Mouse (Mus musculus): ENCODE measurements at regions not wholly inside any gene's neighbourhood (a gene's known extent, or its start where the extent isn't known, plus 50 kb on each side); places are given as distances from the start of the nearest gene placed in this dataset.

- Histone ChIP-seq H3K4me2 (replicated peaks; ENCODE audit: low read depth, low read length) (no peak overlapping the region), H3K27ac (ENCODE audit: low read depth, low read length) (peak overlapping the region; percentile 48; the same call in 1 of the 2 replicates), H3K4me3 (ENCODE audit: low read length) (no peak overlapping the region), H3K9ac (ENCODE audit: low read depth, low read length) (no peak overlapping the region), H3K9me3 (ENCODE audit: control insufficient read depth, low read length) (no peaks in the 10 kb centered on the region), H3K4me1 (ENCODE audit: control insufficient read depth, insufficient read depth, low read length) (no peaks in the 10 kb centered on the region), H3K27me3 (ENCODE audit: control insufficient read depth, insufficient read depth, low read length) (no peaks in the 10 kb centered on the region), H3K36me3 (ENCODE audit: control insufficient read depth, insufficient read depth, low read length) (no peaks in the 10 kb centered on the region)
- WGBS = 57% methylated on average over 4 of the region's 4 CpGs
- ATAC-seq (ENCODE audit: low FRiP score, low TSS enrichment) = peak; percentile 60; the same call in 1 of the 2 replicates
These were observed 430.2 kb downstream of the Atp23 start for GRCm38 (mm10) chr10:126470838-126471491.

- H3K4me2 ChIP-seq (replicated peaks; ENCODE audit: low read depth, low read length) = no peak overlapping the region
- no peak overlapping the region for H3K4me3 ChIP-seq (ENCODE audit: low read length)
- H3K27ac ChIP-seq (ENCODE audit: low read depth, low read length) = no peak overlapping the region
- ATAC-seq (ENCODE audit: low FRiP score, low TSS enrichment) = no peak
- H3K9ac ChIP-seq (ENCODE audit: low read depth, low read length) = no peak overlapping the region
- no peaks in the 10 kb centered on the region for H3K27me3 ChIP-seq (ENCODE audit: control insufficient read depth, insufficient read depth, low read length)
- H3K36me3 ChIP-seq (ENCODE audit: control insufficient read depth, insufficient read depth, low read length) = no peaks in the 10 kb centered on the region
- H3K4me1 ChIP-seq (ENCODE audit: control insufficient read depth, insufficient read depth, low read length) = no peaks in the 10 kb centered on the region
- 68% methylated on average over 1 of the region's 1 CpGs for WGBS
- H3K9me3 ChIP-seq (ENCODE audit: control insufficient read depth, low read length) = 0 out of 2 replicates have a peak, but pooled peaks cover 2% of the 10 kb centered on the region
These were observed 438.4 kb downstream of the Atp23 start for GRCm38 (mm10) chr10:126462770-126463169.

GRCm38 (mm10) chr10:126458523-126458922, 442.6 kb downstream of the Atp23 start:
- WGBS = 86% methylated on average over 5 of the region's 5 CpGs
- no peak overlapping the region for H3K27ac ChIP-seq (ENCODE audit: low read depth, low read length)
- H3K36me3 ChIP-seq (ENCODE audit: control insufficient read depth, insufficient read depth, low read length) = no peaks in the 10 kb centered on the region
- no peaks in the 10 kb centered on the region for H3K4me1 ChIP-seq (ENCODE audit: control insufficient read depth, insufficient read depth, low read length)
- no peaks in the 10 kb centered on the region for H3K27me3 ChIP-seq (ENCODE audit: control insufficient read depth, insufficient read depth, low read length)
- no peak overlapping the region for H3K9ac ChIP-seq (ENCODE audit: low read depth, low read length)
- H3K9me3 ChIP-seq (ENCODE audit: control insufficient read depth, low read length) = 0 out of 2 replicates have a peak, but pooled peaks cover 2% of the 10 kb centered on the region
- H3K4me2 ChIP-seq (replicated peaks; ENCODE audit: low read depth, low read length) = no peak overlapping the region
- H3K4me3 ChIP-seq (ENCODE audit: low read length) = no peak overlapping the region
- ATAC-seq (ENCODE audit: low FRiP score, low TSS enrichment) = no peak

GRCm38 (mm10) chr10:126452757-126453528, 448.2 kb downstream of the Atp23 start:
- H3K9ac ChIP-seq (ENCODE audit: low read depth, low read length) = no peak overlapping the region
- no peaks in the 10 kb centered on the region for H3K27me3 ChIP-seq (ENCODE audit: control insufficient read depth, insufficient read depth, low read length)
- H3K4me3 ChIP-seq (ENCODE audit: low read length) = no peak overlapping the region
- H3K27ac ChIP-seq (ENCODE audit: low read depth, low read length) = no peak overlapping the region
- H3K4me2 ChIP-seq (replicated peaks; ENCODE audit: low read depth, low read length) = no peak overlapping the region
- no peaks in the 10 kb centered on the region for H3K4me1 ChIP-seq (ENCODE audit: control insufficient read depth, insufficient read depth, low read length)
- no peaks in the 10 kb centered on the region for H3K36me3 ChIP-seq (ENCODE audit: control insufficient read depth, insufficient read depth, low read length)
- ATAC-seq (ENCODE audit: low FRiP score, low TSS enrichment) = no peak
- no peaks in the 10 kb centered on the region for H3K9me3 ChIP-seq (ENCODE audit: control insufficient read depth, low read length)
- whole genome bisulfite sequencing = 72% methylated on average over 15 of the region's 15 CpGs

GRCm38 (mm10) chr10:126452057-126452622, 449.0 kb downstream of the Atp23 start:
- ATAC-seq (ENCODE audit: low FRiP score, low TSS enrichment) = no peak

GRCm38 (mm10) chr10:126431222-126431621, 465.3 kb downstream of the Lrig3 start:
- no peaks in the 10 kb centered on the region for H3K36me3 ChIP-seq (ENCODE audit: control insufficient read depth, insufficient read depth, low read length)
- no peak for ATAC-seq (ENCODE audit: low FRiP score, low TSS enrichment)
- no peaks in the 10 kb centered on the region for H3K9me3 ChIP-seq (ENCODE audit: control insufficient read depth, low read length)
- H3K4me1 ChIP-seq (ENCODE audit: control insufficient read depth, insufficient read depth, low read length) = no peaks in the 10 kb centered on the region
- no peaks in the 10 kb centered on the region for H3K27me3 ChIP-seq (ENCODE audit: control insufficient read depth, insufficient read depth, low read length)
- H3K4me3 ChIP-seq (ENCODE audit: low read length) = no peak overlapping the region
- H3K4me2 ChIP-seq (replicated peaks; ENCODE audit: low read depth, low read length) = no peak overlapping the region
- no peak overlapping the region for H3K9ac ChIP-seq (ENCODE audit: low read depth, low read length)
- no peak overlapping the region for H3K27ac ChIP-seq (ENCODE audit: low read depth, low read length)

More at GRCm38 (mm10) chr10:126452057-126452622, 449.0 kb downstream of the Atp23 start:
- WGBS = 88% methylated on average over 10 of the region's 10 CpGs
- Histone ChIP-seq H3K36me3 (ENCODE audit: control insufficient read depth, insufficient read depth, low read length) (no peaks in the 10 kb centered on the region), H3K4me3 (ENCODE audit: low read length) (no peak overlapping the region), H3K27me3 (ENCODE audit: control insufficient read depth, insufficient read depth, low read length) (no peaks in the 10 kb centered on the region), H3K9ac (ENCODE audit: low read depth, low read length) (no peak overlapping the region), H3K4me1 (ENCODE audit: control insufficient read depth, insufficient read depth, low read length) (no peaks in the 10 kb centered on the region), H3K4me2 (replicated peaks; ENCODE audit: low read depth, low read length) (no peak overlapping the region), H3K27ac (ENCODE audit: low read depth, low read length) (no peak overlapping the region), H3K9me3 (ENCODE audit: control insufficient read depth, low read length) (no peaks in the 10 kb centered on the region)

GRCm38 (mm10) chr10:126430346-126430745, 464.4 kb downstream of the Lrig3 start:
- Histone ChIP-seq H3K36me3 (ENCODE audit: control insufficient read depth, insufficient read depth, low read length) (no peaks in the 10 kb centered on the region), H3K27me3 (ENCODE audit: control insufficient read depth, insufficient read depth, low read length) (no peaks in the 10 kb centered on the region), H3K27ac (ENCODE audit: low read depth, low read length) (no peak overlapping the region), H3K4me3 (ENCODE audit: low read length) (no peak overlapping the region), H3K9ac (ENCODE audit: low read depth, low read length) (no peak overlapping the region), H3K4me1 (ENCODE audit: control insufficient read depth, insufficient read depth, low read length) (no peaks in the 10 kb centered on the region), H3K4me2 (replicated peaks; ENCODE audit: low read depth, low read length) (no peak overlapping the region), H3K9me3 (ENCODE audit: control insufficient read depth, low read length) (no peaks in the 10 kb centered on the region)
- 86% methylated on average over 8 of the region's 8 CpGs for WGBS
- ATAC-seq (ENCODE audit: low FRiP score, low TSS enrichment) = no peak

GRCm38 (mm10) chr10:126429502-126429901, 463.5 kb downstream of the Lrig3 start:
- H3K9me3 ChIP-seq (ENCODE audit: control insufficient read depth, low read length) = no peaks in the 10 kb centered on the region
- H3K27me3 ChIP-seq (ENCODE audit: control insufficient read depth, insufficient read depth, low read length) = no peaks in the 10 kb centered on the region
- no peaks in the 10 kb centered on the region for H3K36me3 ChIP-seq (ENCODE audit: control insufficient read depth, insufficient read depth, low read length)
- no peaks in the 10 kb centered on the region for H3K4me1 ChIP-seq (ENCODE audit: control insufficient read depth, insufficient read depth, low read length)
- no peak for ATAC-seq (ENCODE audit: low FRiP score, low TSS enrichment)
- no peak overlapping the region for H3K4me3 ChIP-seq (ENCODE audit: low read length)
- no peak overlapping the region for H3K27ac ChIP-seq (ENCODE audit: low read depth, low read length)
- no peak overlapping the region for H3K4me2 ChIP-seq (replicated peaks; ENCODE audit: low read depth, low read length)
- no peak overlapping the region for H3K9ac ChIP-seq (ENCODE audit: low read depth, low read length)
- WGBS = 90% methylated on average over 1 of the region's 1 CpGs

- no peaks in the 10 kb centered on the region for H3K27me3 ChIP-seq (ENCODE audit: control insufficient read depth, insufficient read depth, low read length)
- H3K4me3 ChIP-seq (ENCODE audit: low read length) = no peak overlapping the region
These were observed 456.1 kb downstream of the Lrig3 start for GRCm38 (mm10) chr10:126422066-126422465.

More at GRCm38 (mm10) chr10:126422066-126422465, 456.1 kb downstream of the Lrig3 start:
- no peak for ATAC-seq (ENCODE audit: low FRiP score, low TSS enrichment)
- WGBS = 63% methylated on average over 6 of the region's 6 CpGs
- H3K27ac ChIP-seq (ENCODE audit: low read depth, low read length) = no peak overlapping the region
- H3K36me3 ChIP-seq (ENCODE audit: control insufficient read depth, insufficient read depth, low read length) = no peaks in the 10 kb centered on the region
- H3K9ac ChIP-seq (ENCODE audit: low read depth, low read length) = no peak overlapping the region
- no peak overlapping the region for H3K4me2 ChIP-seq (replicated peaks; ENCODE audit: low read depth, low read length)
- no peaks in the 10 kb centered on the region for H3K9me3 ChIP-seq (ENCODE audit: control insufficient read depth, low read length)
- H3K4me1 ChIP-seq (ENCODE audit: control insufficient read depth, insufficient read depth, low read length) = no peaks in the 10 kb centered on the region
